Mouse (Mus musculus): ENCODE measurements around the gene Edc4. TPM values are rescaled to one million over a fixed set of nuclear protein-coding genes. Genes with fewer than 3 reads are reported as not detected.

Gene Edc4
- polyA plus RNA-seq, 1 experiment from 2014 or later: 56.3 TPM

GRCm38 (mm10) chr8:105854303-105854702 lies 26.4 kb upstream of the Edc4 start:
- Histone ChIP-seq H3K9me3 (replicated peaks) (no peaks in the 10 kb centered on the region), H3K4me3 (replicated peaks) (peak overlapping the region; percentile 71), H3K4me1 (peaks cover 50% of the 10 kb centered on the region), H3K4me2 (replicated peaks) (peak overlapping the region; percentile 92), H3K27me3 (no peaks in the 10 kb centered on the region), H3K27ac (replicated peaks) (0 out of 2 replicates have a peak overlapping the region, but pooled peaks have one; percentile 40), H3K9ac (no peak overlapping the region), H3K36me3 (peaks cover 17% of the 10 kb centered on the region)
- WGBS: 29% methylated on average over 8 of the region's 8 CpGs
- no peak for ATAC-seq (ENCODE audit: insufficient number of reproducible peaks, low FRiP score, low TSS enrichment, low read depth)

GRCm38 (mm10) chr8:105854715-105855216 lies 25.9 kb upstream of the Edc4 start, which contains the start of gene Thap11:
Gene Thap11, plus strand, starts transcription at chr8:105855132.
- Histone ChIP-seq H3K27ac (replicated peaks) (peak within 1 kb of the TSS; percentile 92), H3K9me3 (replicated peaks) (no peaks in the 10 kb centered on the region), H3K4me1 (peaks cover 55% of the 10 kb centered on the region), H3K27me3 (no peaks in the 10 kb centered on the region), H3K36me3 (peaks cover 13% of the 10 kb centered on the region; the same call in 1 of the 2 replicates), H3K4me3 (replicated peaks) (peak within 1 kb of the TSS; percentile 71), H3K9ac (peak within 1 kb of the TSS; percentile 64), H3K4me2 (replicated peaks) (peak within 1 kb of the TSS; percentile 92)
- WGBS: 4% methylated on average over 43 of the region's 43 CpGs
- peak; percentile 93 for ATAC-seq (ENCODE audit: insufficient number of reproducible peaks, low FRiP score, low TSS enrichment, low read depth)

- Histone ChIP-seq H3K27me3 (no peaks in the 10 kb centered on the region), H3K9me3 (replicated peaks) (no peaks in the 10 kb centered on the region), H3K27ac (replicated peaks) (peak overlapping the region; percentile 92), H3K4me1 (peaks cover 55% of the 10 kb centered on the region), H3K4me3 (replicated peaks) (peak overlapping the region; percentile 71), H3K9ac (peak overlapping the region; percentile 64), H3K36me3 (peaks cover 11% of the 10 kb centered on the region; the same call in 1 of the 2 replicates), H3K4me2 (replicated peaks) (peak overlapping the region; percentile 92)
- ATAC-seq (ENCODE audit: insufficient number of reproducible peaks, low FRiP score, low TSS enrichment, low read depth): peak; percentile 15; the same call in 1 of the 2 replicates
- under 1% methylated on average over 71 of the region's 71 CpGs for WGBS
These were observed 25.2 kb upstream of the Edc4 start for GRCm38 (mm10) chr8:105855248-105856167.

GRCm38 (mm10) chr8:105856168-105856835 lies 24.4 kb upstream of the Edc4 start:
- no peak for ATAC-seq (ENCODE audit: insufficient number of reproducible peaks, low FRiP score, low TSS enrichment, low read depth)
- H3K4me1 ChIP-seq: peaks cover 53% of the 10 kb centered on the region
- H3K27me3 ChIP-seq: no peaks in the 10 kb centered on the region
- H3K36me3 ChIP-seq: peaks cover 11% of the 10 kb centered on the region; the same call in 1 of the 2 replicates
- no peaks in the 10 kb centered on the region for H3K9me3 ChIP-seq (replicated peaks)
- peak overlapping the region; percentile 92 for H3K4me2 ChIP-seq (replicated peaks)
- H3K4me3 ChIP-seq (replicated peaks): peak overlapping the region; percentile 71
- H3K9ac ChIP-seq: peak overlapping the region; percentile 64
- H3K27ac ChIP-seq (replicated peaks): peak overlapping the region; percentile 92
- WGBS: 20% methylated on average over 15 of the region's 15 CpGs

GRCm38 (mm10) chr8:105858495-105858894 lies 22.2 kb upstream of the Edc4 start:
- Histone ChIP-seq H3K27ac (replicated peaks) (peak overlapping the region; percentile 94; the same call in 1 of the 2 replicates), H3K27me3 (no peaks in the 10 kb centered on the region), H3K36me3 (peaks cover 14% of the 10 kb centered on the region), H3K4me1 (peaks cover 61% of the 10 kb centered on the region), H3K4me3 (replicated peaks) (no peak overlapping the region), H3K4me2 (replicated peaks) (no peak overlapping the region), H3K9ac (no peak overlapping the region), H3K9me3 (replicated peaks) (no peaks in the 10 kb centered on the region)
- 82% methylated on average over 5 of the region's 5 CpGs for WGBS
- ATAC-seq (ENCODE audit: insufficient number of reproducible peaks, low FRiP score, low TSS enrichment, low read depth): no peak

- H3K36me3 ChIP-seq: peaks cover 15% of the 10 kb centered on the region
- peaks cover 65% of the 10 kb centered on the region for H3K4me1 ChIP-seq
- H3K27me3 ChIP-seq: no peaks in the 10 kb centered on the region
- peak overlapping the region; percentile 75; the same call in 1 of the 2 replicates for H3K4me2 ChIP-seq (replicated peaks)
- H3K27ac ChIP-seq (replicated peaks): peak overlapping the region; percentile 94
- H3K9me3 ChIP-seq (replicated peaks): no peaks in the 10 kb centered on the region
- no peak overlapping the region for H3K9ac ChIP-seq
- ATAC-seq (ENCODE audit: insufficient number of reproducible peaks, low FRiP score, low TSS enrichment, low read depth): no peak
- 68% methylated on average over 5 of the region's 5 CpGs for WGBS
- peak overlapping the region; percentile 99 for H3K4me3 ChIP-seq (replicated peaks)
These were observed 21.4 kb upstream of the Edc4 start for GRCm38 (mm10) chr8:105859314-105859713.

GRCm38 (mm10) chr8:105860143-105860981 lies 20.3 kb upstream of the Edc4 start, which contains the start of gene Nutf2:
Gene Nutf2, plus strand, starts transcription at chr8:105860580.
- Histone ChIP-seq H3K27ac (replicated peaks) (peak within 1 kb of the TSS; percentile 94), H3K36me3 (peaks cover 22% of the 10 kb centered on the region), H3K4me2 (replicated peaks) (peak within 1 kb of the TSS; percentile 75), H3K4me1 (peaks cover 62% of the 10 kb centered on the region), H3K9me3 (replicated peaks) (no peaks in the 10 kb centered on the region), H3K27me3 (no peaks in the 10 kb centered on the region), H3K9ac (peak within 1 kb of the TSS; percentile 77), H3K4me3 (replicated peaks) (peak within 1 kb of the TSS; percentile 99)
- peak; percentile 98 for ATAC-seq (ENCODE audit: insufficient number of reproducible peaks, low FRiP score, low TSS enrichment, low read depth)
- under 1% methylated on average over 58 of the region's 59 CpGs for WGBS

GRCm38 (mm10) chr8:105861951-105862350 lies 18.7 kb upstream of the Edc4 start:
- peak overlapping the region; percentile 75 for H3K4me2 ChIP-seq (replicated peaks)
- peak overlapping the region; percentile 99 for H3K4me3 ChIP-seq (replicated peaks)
- H3K9me3 ChIP-seq (replicated peaks): no peaks in the 10 kb centered on the region
- H3K27me3 ChIP-seq: no peaks in the 10 kb centered on the region
- no peak overlapping the region for H3K27ac ChIP-seq (replicated peaks)
- peaks cover 34% of the 10 kb centered on the region for H3K36me3 ChIP-seq
- peaks cover 51% of the 10 kb centered on the region for H3K4me1 ChIP-seq
- 3% methylated on average over 1 of the region's 1 CpGs for WGBS
- H3K9ac ChIP-seq: peak overlapping the region; percentile 77; the same call in 1 of the 2 replicates
- no peak for ATAC-seq (ENCODE audit: insufficient number of reproducible peaks, low FRiP score, low TSS enrichment, low read depth)

DNA sequence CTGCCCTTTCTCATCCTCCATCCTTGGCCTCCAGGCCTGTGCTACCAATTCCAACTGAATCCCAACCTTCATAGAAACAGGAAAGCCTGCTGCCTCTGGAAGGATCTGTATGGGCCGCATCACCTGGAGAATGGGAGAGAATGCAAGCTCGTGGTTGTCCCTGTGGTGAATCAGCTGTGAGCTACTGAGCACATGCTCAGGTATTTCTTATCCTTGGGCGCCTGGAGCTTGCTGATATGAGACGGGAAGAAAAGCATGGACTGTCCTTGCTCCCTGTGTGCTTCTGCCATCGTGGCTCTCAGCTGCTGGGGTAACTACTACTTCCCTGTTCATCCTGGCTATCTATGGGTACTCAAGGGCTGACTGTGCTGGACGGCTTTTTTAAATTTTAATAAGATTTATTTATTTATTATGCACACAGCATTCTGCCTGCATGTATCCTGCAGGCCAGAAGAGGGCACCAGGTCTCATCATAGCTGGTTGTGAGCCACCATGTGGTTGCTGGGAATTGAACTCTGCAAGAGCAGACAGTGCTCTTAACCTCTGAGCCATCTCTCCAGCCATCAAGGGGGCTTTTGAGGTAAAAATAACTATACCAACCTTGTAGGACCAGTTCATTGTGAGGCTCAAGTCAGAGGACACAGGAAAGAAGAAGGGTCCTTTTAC lies 14.2 kb upstream of the Edc4 start:
- no peak for ATAC-seq (ENCODE audit: insufficient number of reproducible peaks, low FRiP score, low TSS enrichment, low read depth)
- H3K4me3 ChIP-seq (replicated peaks): no peak overlapping the region
- H3K4me1 ChIP-seq: peaks cover 16% of the 10 kb centered on the region
- H3K27me3 ChIP-seq: no peaks in the 10 kb centered on the region
- H3K9me3 ChIP-seq (replicated peaks): no peaks in the 10 kb centered on the region
- no peak overlapping the region for H3K4me2 ChIP-seq (replicated peaks)
- H3K9ac ChIP-seq: no peak overlapping the region
- whole genome bisulfite sequencing: 81% methylated on average over 6 of the region's 6 CpGs
- H3K27ac ChIP-seq (replicated peaks): no peak overlapping the region
- peaks cover 62% of the 10 kb centered on the region for H3K36me3 ChIP-seq

DNA sequence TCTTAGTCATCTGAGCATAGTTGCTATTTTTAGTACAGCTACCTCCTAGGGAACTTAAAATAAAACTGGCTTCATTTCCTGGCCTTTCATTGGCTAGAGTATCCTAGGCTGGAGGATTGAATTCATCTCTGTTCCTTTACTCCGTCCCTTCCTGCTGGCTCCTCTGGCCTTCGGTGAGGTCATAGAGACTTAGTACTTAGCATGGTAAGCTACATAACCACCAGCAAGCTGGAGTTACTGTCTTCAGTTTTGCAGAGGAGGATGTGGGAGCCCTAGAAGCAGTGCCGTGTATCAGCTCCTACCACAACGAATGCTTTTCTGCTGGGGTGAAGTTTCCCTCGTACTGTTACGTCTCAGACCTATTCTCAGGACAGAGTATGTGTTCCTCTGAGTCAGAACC lies 6.4 kb upstream of the Edc4 start:
- Histone ChIP-seq H3K4me2 (replicated peaks) (no peak overlapping the region), H3K9me3 (replicated peaks) (no peaks in the 10 kb centered on the region), H3K4me3 (replicated peaks) (no peak overlapping the region), H3K27me3 (no peaks in the 10 kb centered on the region), H3K27ac (replicated peaks) (no peak overlapping the region), H3K4me1 (no peaks in the 10 kb centered on the region), H3K9ac (no peak overlapping the region), H3K36me3 (peaks cover 84% of the 10 kb centered on the region)
- no peak for ATAC-seq (ENCODE audit: insufficient number of reproducible peaks, low FRiP score, low TSS enrichment, low read depth)
- 89% methylated on average over 6 of the region's 6 CpGs for WGBS
